Mouse (Mus musculus): ENCODE data around the gene Psme2b. TPM values are rescaled to one million over a fixed set of nuclear protein-coding genes. Genes with fewer than 3 reads are reported as not detected.
A peak's percentile ranks its signal among the peaks of the same experiment; 100 is the strongest.
"Not testable (repeated sequence)": the region's sequence is repeated elsewhere in the genome, so short reads cannot be mapped to it uniquely, and the experiment has no call there.

Gene Psme2b
- polyA plus RNA-seq (2017; shearing (Covaris generic)) = 100 to 1,000 TPM; 226 to 234 TPM

DNA sequence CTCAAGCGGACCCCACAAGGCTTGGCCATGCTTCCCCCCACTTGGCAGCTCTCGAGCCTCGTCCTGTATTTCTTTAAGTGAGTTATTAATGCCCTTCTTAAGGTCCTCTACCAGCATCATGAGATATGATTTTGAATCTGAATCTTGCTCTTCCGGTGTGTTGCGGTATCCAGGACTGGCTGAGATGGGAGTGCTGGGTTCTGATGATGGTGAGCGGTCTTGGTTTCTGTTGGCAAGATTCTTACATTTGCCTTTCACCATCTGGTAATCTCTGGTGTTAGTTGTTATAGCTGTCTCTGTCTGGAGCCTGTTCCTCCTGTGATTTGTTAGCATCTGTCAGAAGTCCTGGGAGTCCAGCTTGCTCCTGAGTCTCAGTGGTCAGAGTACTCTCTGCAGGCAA, at the start of gene Psme2b:
Gene Psme2b, minus strand, starts transcription at position 101 of the 400 bp plus-strand sequence.
- not testable (repeated sequence) for ATAC-seq

- ATAC-seq = peak; percentile 60
Observed at GRCm38 (mm10) chr11:48994018-48994417, 48.0 kb upstream of the Psme2b start, which contains the start of gene Tgtp1. TSS of gene Tgtp1 (minus strand) at chr11:48994172.

DNA sequence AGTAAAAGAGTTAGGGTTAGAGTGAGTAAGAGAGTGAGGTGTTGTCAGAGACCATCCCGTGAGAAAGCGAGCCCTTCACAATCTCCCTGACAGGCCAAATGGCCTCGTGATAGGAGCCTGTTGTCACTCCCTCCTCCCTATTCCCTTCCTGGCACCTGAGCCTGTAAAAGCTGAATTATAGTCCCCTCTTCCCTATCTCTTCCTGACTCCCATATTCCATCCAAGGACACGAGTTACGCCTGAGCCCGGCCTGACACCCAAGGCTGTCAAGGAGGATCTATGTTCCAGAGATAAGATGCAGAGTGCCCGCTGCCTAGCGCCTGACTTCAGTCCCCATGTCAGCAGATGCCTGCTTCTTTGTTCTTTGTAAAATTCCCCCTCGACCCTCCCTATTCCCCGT, 47.3 kb upstream of the Psme2b start:
- ATAC-seq = not testable (repeated sequence)

GRCm38 (mm10) chr11:48991740-48992520, 45.9 kb upstream of the Psme2b start, which contains the start of gene Gm12185:
TSS of gene Gm12185 (minus strand) at chr11:48992226.
- peak; percentile 22 for ATAC-seq

- peak; percentile 67 for ATAC-seq
Observed at GRCm38 (mm10) chr11:48989981-48990380, 44.0 kb upstream of the Psme2b start.

DNA sequence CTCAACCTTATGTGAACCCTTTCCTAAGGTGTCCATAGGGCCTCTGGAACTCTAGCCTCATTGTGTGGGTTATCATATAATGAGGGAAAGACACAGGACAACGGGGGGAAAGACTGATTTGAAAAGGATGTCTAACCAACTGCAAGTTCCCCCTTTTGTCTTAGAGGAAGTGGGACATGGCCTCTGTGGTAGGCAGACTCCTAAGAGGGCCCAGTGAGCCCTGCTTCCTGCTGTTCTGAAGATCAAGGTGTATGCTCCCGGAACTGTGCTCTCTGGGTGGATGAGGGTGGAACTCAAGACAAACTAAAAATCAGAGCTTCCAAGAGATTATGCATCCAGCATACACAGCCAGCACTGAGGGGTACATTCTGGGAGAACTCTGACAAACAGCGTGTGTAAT, 42.2 kb upstream of the Psme2b start:
- ATAC-seq = peak; percentile 44

DNA sequence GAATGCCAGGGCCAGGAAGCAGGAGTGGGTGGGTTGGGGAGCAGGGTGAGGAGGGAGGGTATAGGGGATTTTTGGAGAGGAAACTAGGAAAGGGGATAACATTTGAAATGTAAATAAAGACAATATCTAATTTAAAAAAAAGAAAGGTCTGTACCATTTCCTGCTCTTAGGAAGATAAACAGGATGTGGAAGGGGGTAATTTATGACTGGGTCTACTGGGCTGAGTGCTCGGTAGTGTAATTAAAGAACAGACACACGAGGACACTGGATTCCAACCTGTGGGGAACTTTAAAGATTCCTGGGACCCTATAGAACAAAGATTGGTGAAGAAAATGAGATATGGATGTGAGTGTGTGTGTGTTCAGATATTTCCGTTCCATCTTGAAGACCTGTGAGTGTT, 36.9 kb upstream of the Psme2b start:
- peak; percentile 40 for ATAC-seq

DNA sequence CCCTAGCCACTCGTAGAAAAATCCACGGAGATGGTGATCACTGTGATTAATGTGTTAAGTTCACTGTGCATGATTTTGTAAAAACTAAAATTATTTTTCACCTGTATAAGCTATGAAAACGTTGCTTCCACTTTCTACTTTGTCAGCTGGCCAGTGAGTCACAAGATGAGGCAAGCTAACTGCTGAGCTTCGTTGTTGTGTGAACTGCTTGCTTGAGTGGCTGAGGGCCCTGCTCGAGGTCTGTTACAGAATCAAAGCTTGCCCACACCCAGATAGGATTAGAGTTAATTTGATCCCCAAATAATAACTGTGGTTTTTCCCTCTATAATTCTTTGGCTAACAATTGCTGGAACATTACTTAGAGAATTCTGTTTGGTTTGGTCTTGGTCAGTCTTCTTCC, 34.1 kb upstream of the Psme2b start:
- ATAC-seq = peak; percentile 14

DNA sequence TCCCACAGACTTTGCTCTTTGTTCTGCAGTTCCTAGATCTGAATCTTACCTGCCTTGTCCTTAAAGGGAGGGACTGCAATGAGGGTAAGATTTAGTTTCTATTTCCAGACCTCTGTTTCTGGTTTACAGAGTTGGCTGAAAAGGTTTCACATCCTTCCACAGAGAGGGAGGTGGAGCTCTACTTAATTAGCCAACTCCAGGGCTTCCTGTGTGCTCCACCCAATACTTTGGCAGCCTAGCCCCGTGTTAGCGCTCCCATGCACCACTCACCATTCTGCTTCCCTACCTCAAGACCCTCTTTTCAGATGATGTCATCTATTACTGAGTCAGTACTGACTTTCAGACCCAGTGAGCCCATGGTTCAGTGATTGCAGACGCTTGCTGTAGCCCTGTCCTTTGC, 33.3 kb upstream of the Psme2b start, which contains the start of gene 9930111J21Rik1:
Gene 9930111J21Rik1, minus strand, starts transcription at position 148 of the 400 bp plus-strand sequence.
- ATAC-seq = peak; percentile 83

DNA sequence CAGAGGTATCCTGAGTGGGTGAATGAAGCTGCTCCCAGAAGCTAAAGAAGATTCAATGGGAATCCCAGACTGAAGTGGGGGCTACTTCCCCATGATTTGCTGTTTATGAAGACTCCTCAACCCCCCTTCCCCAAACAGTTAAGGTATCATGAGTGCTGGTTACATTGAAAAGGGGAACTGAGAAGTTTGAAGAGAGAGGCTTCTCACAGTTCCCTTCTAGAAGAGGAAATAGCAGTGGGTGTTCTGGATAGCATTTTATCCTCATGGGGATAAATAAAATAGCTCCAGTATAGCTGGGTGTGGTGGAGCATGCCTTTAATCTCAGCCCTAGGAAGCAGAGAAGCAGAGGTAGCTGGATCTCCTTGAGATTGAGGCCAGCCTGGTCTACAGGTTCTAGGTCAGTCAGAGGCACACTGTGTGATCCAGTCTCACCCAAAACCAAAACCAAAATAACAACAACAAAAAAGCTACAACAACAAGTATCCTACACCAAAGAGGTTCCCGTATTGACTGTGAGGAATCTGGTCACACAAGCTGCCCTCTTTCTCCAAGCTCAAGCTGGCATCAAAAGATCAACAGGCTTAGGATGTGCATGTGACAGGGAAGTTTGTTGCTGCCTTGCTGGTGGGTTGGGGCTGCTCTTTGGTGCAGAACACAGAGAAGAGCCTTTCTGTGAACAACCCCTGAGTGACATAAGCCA, 32.4 kb upstream of the Psme2b start, which contains the start of gene Olfr56:
Gene Olfr56, plus strand, starts transcription at position 650 of the 700 bp plus-strand sequence.
- ATAC-seq = not testable (repeated sequence)

DNA sequence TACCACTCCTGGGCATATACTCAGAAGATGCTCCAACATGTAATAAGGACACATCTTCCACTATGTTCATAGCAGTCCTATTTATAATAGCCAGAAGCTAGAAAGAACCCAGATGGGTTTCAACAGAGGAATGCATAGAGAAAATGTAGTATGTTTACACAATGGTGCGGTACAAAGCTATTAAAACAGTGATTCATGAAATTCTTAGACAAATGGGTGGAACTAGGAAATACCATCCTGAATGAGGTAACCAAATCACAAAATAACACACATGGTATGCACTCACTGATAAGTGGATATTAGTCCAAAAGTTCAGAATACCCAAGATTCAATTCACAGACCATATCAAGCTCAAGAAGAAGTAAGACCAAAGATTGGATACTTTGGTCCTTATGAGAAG, 28.7 kb upstream of the Psme2b start:
- ATAC-seq = not testable (repeated sequence)

DNA sequence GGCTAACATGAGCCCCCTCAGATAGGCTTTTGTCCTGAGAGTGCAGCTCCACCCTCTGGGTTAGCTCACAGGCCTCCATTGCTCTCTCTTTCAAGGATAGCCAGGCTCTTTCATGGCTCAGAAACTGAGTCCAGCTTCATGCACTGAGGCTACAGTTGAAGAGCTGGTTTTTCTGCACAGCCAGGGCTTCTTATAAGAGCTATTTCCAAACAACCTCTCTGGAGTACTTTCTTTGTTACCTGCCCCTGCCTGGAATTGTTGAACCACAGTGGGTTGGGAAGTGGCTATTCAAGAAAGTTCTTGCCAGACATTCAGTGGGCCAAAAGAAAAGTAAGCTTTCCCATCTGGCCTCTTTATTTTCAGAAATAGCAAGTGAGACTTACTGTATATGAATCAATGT, 6.7 kb downstream of the Psme2b start:
- not testable (repeated sequence) for ATAC-seq

DNA sequence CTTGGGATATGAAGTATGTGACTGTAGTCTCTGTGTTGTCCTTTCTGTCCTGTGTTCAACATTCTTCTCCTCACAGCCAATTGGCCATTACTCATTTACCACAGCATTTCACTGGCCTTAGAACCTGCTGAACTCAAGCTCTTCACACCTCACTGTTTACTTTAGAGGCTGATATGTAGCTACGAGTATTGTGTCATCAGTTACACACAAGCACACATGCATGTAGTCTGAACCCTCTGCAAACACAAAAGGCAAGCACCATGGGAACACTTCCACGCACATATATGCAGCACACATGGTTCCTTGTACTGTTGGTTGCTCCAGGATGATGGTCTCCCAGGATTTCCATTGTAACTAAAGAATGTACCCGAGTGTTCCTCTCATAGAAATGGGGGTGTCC, 10.7 kb downstream of the Psme2b start:
- not testable (repeated sequence) for ATAC-seq

DNA sequence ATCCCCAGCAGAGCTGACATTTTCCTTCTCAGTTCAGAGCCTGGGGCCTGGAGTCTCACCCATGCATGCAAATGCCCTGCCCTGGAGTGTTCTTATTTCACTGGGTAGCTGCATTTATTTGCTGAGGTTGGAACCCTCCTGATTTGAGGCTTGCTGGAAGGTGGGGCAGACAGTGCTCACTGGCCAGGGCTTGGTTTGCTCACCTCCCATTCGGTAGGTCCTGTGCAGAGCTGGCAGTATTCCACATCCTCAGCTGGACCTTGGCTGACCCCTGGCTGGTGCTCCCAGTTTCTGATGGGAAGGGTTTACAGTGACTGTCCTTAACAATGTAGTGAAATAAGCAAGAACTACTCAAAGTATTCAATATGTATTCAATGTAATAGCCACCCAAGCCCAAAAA, 12.1 kb downstream of the Psme2b start:
- ATAC-seq = peak; percentile 13

DNA sequence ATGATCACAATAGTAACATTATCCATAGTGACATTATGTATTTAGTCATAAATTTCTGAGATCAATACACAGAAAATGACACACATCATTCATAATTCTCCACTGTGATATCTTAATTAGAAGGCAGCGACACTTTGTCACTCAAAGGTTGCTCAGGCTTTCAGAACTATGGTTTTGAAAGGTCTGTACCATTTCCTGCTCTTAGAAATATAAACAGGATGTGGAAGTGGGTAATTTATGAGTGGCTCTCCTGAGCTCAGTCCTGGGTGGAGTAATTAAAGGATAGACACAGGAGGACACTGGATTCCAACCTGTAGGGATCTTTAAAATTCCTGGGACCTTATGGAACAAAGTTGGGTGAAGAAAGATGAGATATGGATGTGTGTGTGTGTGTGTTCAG, 12.6 kb downstream of the Psme2b start:
- ATAC-seq = peak; percentile 98

GRCm38 (mm10) chr11:48928068-48928467, 17.9 kb downstream of the Psme2b start:
- ATAC-seq = peak; percentile 57

GRCm38 (mm10) chr11:48926437-48926836, 19.6 kb downstream of the Psme2b start:
- not testable (repeated sequence) for ATAC-seq

DNA sequence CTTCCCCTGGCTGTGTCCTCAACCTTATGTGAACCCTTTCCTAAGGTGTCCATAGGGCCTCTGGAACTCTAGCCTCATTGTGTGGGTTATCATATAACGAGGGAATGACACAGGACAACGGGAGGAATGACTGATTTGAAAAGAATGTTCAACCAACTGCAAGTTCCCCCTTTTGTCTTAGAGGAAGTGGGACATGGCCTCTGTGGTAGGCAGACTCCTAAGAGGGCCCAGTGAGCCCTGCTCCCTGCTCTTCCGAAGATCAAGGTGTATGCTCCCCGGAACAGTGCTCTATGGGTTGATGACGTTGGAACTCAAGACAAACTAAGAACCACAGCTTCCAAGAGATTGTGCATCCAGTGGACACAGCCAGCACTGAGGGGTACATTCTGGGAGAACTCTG, 22.2 kb downstream of the Psme2b start:
- not testable (repeated sequence) for ATAC-seq

GRCm38 (mm10) chr11:48918380-48918779, 27.6 kb downstream of the Psme2b start:
- no peak for ATAC-seq

GRCm38 (mm10) chr11:48913611-48914010, 32.4 kb downstream of the Psme2b start:
- no peak for ATAC-seq

GRCm38 (mm10) chr11:48908459-48908858, 37.5 kb downstream of the Psme2b start:
- ATAC-seq = no peak

GRCm38 (mm10) chr11:48902021-48902420, 44.0 kb downstream of the Psme2b start, which contains the start of gene Gm5431:
TSS of gene Gm5431 (minus strand) at chr11:48902214.
- ATAC-seq = no peak

DNA sequence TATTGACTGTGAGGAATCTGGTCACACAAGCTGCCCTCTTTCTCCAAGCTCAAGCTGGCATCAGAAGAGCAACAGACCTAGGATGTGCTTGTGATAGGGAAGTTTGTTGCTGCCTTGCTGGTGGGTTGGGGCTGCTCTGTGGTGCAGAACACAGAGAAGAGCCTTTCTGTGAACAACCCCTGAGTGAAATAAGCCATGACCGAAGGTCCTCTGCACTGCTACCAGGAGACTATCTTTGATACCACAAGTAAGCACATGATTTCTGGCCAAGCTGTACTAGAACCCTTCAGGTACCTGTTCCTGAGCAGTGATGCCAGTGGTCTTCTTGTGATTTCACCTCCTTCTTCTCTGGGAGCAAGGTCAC, 44.4 kb downstream of the Psme2b start:
- not testable (repeated sequence) for ATAC-seq

Measured in activated CD4-positive, CD25-positive, alpha-beta regulatory T cell, adult 4 months (primary cell).